Mouse (Mus musculus) bone marrow, adult 2 months (tissue): ENCODE data around the gene Ttpal. TPM values are rescaled to one million over a fixed set of nuclear protein-coding genes. Genes with fewer than 3 reads are reported as not detected.
A peak's percentile ranks its signal among the peaks of the same experiment; 100 is the strongest.
"Not testable (repeated sequence)": the region's sequence is repeated elsewhere in the genome, so short reads cannot be mapped to it uniquely, and the experiment has no call there.

ENCODE experiments used
- H3K27ac ChIP-seq: fragments of 200-500 bp; 2 replicates; pipeline ENCODE4 v1.5.1; 2012; ENCODE audit warnings: low read depth, mild to moderate bottlenecking, control low read depth, inconsistent platforms, low read length; ENCODE audit not compliant: control insufficient read depth, poor library complexity, insufficient read depth
- H3K4me1 ChIP-seq: fragments of 200-500 bp; 2 replicates; pipeline ENCODE4 v1.6.1; 2011; ENCODE audit warnings: low read length; ENCODE audit not compliant: control insufficient read depth, insufficient read depth
- H3K4me3 ChIP-seq: fragments of 200-500 bp; replicated peaks from 2 replicates; pipeline ENCODE3; 2011; ENCODE audit warnings: mild to moderate bottlenecking, low read depth, low read length, control low read depth; ENCODE audit not compliant: control insufficient read depth
- CTCF ChIP-seq: fragments of 200-500 bp; IDR thresholded peaks from 2 replicates; pipeline ENCODE4 v1.5.1; 2011; ENCODE audit warnings: low read length, control low read depth; ENCODE audit not compliant: control insufficient read depth, insufficient read depth
- POLR2A ChIP-seq: fragments of 200-500 bp; IDR thresholded peaks from 2 replicates; pipeline ENCODE4 v1.6.1; 2011; ENCODE audit warnings: low read depth, mild to moderate bottlenecking, control low read depth, low read length, borderline replicate concordance; ENCODE audit not compliant: control insufficient read depth
- WGBS: fragments of 180-500 bp; shearing (Covaris S2); methylation state at CpG from one replicate; pipeline ENCODE4 v1.1.7; 2018; 5-methylcytosine and 5-hydroxymethylcytosine counted together
- polyA plus RNA-seq: library from polyadenylated mRNA; stranded (reverse); fragments of >200 nt; gene quantifications from 2 replicates; pipeline ENCODE4 v1.2.4, GENCODE M21; 2011; ENCODE audit warnings: low replicate concordance; ENCODE audit not compliant: missing spikeins, insufficient read depth, insufficient read length

Ttpal gene
- polyA plus RNA-seq, 1 experiment, result 19.8 TPM

- TF ChIP-seq POLR2A, result no peak
- no peak for TF ChIP-seq CTCF
- 0% methylated on average over 2 of the region's 2 CpGs for WGBS
- H3K4me3 ChIP-seq, result peak overlapping the region; percentile 95
- H3K4me1 ChIP-seq, result peaks cover 2% of the 10 kb centered on the region; the same call in 1 of the 2 replicates
- peak overlapping the region; percentile 100; the same call in 1 of the 2 replicates for H3K27ac ChIP-seq
These were observed 41.5 kb downstream of the Ttpal start for GRCm38 (mm10) chr2:163643576-163643971.

DNA sequence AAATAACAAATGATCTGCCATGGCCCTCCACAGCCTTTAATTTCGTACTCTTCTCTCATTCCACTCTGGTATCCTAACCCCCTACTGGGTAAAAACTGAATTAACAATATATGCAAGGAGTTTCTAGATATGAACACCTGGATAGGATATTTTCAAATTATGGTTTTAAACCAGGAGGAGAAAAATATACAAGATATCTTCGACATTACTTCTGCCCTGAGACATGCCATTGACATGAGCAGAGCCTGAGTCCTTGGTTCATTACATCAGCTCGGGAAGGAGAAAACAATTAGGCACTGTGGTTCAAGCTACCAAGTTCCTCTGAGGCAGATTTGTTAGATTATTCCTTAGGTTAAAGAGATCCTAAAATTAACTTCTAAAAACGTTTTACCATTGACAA is 41.9 kb downstream of the Ttpal start:
- peak overlapping the region; percentile 100 for H3K27ac ChIP-seq
- no peak for TF ChIP-seq POLR2A
- no peak for TF ChIP-seq CTCF
- under 1% methylated on average over 4 of the region's 4 CpGs for WGBS
- H3K4me3 ChIP-seq, result peak overlapping the region; percentile 95
- peaks cover 2% of the 10 kb centered on the region; the same call in 1 of the 2 replicates for H3K4me1 ChIP-seq

GRCm38 (mm10) chr2:163644575-163645385 is 42.7 kb downstream of the Ttpal start, which contains the start of gene Serinc3:
TSS of gene Serinc3 (minus strand) at chr2:163645131.
- peaks cover 2% of the 10 kb centered on the region; the same call in 1 of the 2 replicates for H3K4me1 ChIP-seq
- H3K4me3 ChIP-seq, result peak within 1 kb of the TSS; percentile 95
- WGBS, result under 1% methylated on average over 74 of the region's 74 CpGs
- H3K27ac ChIP-seq, result peak within 1 kb of the TSS; percentile 100
- peak; percentile 100 for TF ChIP-seq POLR2A
- peak; percentile 43; the same call in 1 of the 2 replicates for TF ChIP-seq CTCF

DNA sequence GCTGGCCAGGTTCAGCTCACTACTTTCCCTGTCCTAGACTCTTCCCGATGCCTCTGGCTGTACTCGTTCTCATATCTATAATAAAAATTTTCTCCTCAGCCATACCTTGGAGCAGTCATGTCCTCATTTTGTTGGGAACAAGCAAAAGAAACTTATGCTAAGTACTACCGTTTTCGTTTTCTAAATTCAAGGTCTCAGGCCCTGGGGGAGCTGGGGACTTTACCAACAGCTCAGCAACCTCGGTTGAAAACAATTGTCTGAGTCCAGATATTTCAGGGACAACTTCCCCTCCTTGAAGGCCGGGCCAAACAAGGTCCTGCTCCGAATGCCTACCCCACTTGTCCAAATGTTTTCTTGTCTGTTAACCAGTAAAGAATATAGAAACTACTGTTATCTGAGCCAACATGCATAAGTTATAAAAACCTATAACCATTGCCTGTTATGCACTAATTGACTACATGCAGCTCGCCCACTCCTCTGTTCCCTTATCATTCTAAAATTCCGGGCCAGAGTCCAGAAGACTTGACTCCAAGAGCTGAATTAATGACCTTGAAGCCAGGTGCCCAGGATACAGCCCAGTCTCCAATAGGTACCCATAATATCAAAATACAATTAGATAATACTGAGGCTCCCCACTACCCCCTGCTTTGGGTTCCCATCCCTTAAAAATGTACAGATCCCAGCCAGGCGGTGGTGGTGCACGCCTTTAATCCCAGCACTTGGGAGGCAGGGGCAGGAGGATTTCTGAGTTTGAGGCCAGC is 43.8 kb downstream of the Ttpal start:
- TF ChIP-seq POLR2A (no peak), CTCF (no peak)
- Histone ChIP-seq H3K4me3 (no peak overlapping the region), H3K4me1 (peaks cover 2% of the 10 kb centered on the region; the same call in 1 of the 2 replicates), H3K27ac (peak overlapping the region; percentile 74; the same call in 1 of the 2 replicates)
- WGBS, result 31% methylated on average over 11 of the region's 11 CpGs

DNA sequence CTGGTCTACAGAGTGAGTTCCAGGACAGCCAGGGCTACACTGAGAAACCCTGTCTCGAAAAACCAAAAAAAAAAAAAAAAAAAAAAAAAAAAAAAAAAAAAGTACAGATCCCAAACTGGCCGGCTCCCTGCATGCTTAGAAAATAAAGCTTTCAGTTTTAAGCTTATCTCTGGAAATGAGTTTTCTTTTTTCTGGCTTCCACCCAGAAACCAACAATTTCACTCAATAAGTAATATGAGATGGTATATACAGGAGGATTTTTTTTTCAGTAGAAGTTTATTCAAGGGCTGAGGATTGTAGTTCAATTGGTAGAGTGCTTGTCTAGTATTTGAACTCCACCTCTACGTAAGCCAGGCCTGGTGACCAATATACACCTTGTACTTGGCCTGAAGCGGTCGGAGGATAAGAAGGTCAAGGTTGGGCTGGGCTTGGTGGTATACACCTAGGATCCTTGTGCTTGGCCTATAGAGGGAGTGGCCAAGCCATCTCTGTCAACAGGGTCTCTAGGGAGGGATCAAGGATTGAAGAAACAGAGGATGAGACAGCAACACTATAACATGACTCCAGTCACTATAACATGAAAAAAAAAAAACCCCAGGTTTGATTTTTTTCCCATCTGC is 44.5 kb downstream of the Ttpal start:
- Histone ChIP-seq H3K4me1 (no peaks in the 10 kb centered on the region; the same call in 1 of the 2 replicates), H3K27ac (no peak overlapping the region), H3K4me3 (no peak overlapping the region)
- TF ChIP-seq POLR2A (no peak), CTCF (no peak)
- 67% methylated on average over 5 of the region's 5 CpGs for WGBS

DNA sequence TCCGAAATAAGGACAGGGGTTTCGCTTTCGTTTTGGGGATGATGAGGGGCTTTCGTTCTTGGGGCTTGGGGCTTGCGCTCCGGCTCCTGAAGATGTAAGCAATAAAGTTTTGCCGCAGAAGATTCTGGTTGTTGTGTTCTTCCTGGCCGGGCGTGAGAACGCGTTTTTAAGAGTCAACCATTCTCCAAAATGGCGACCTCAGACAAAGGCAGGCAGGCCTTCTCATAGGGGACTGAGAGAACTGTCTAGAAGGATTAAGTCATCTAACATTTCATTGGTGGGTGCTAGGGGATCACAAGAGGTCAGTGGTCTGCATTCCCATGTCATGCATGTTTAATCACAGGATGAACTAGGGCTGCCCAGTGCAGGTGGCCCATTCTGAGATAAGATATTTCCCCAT is 53.6 kb downstream of the Ttpal start:
- not testable (repeated sequence) for H3K27ac ChIP-seq, H3K4me3 ChIP-seq, H3K4me1 ChIP-seq
- 89% methylated on average over 8 of the region's 12 CpGs for WGBS

GRCm38 (mm10) chr2:163657486-163657885 is 55.4 kb downstream of the Ttpal start:
- TF ChIP-seq POLR2A (no peak), CTCF (no peak)
- WGBS, result 86% methylated on average over 2 of the region's 2 CpGs

More at GRCm38 (mm10) chr2:163657486-163657885, 55.4 kb downstream of the Ttpal start:
- no peak overlapping the region for H3K27ac ChIP-seq
- peaks cover 11% of the 10 kb centered on the region for H3K4me1 ChIP-seq
- H3K4me3 ChIP-seq, result no peak overlapping the region
